Mouse (Mus musculus) C2C12 (cell line): ENCODE results near the gene Cdca4. TPM values are rescaled to one million over a fixed set of nuclear protein-coding genes. Genes with fewer than 3 reads are reported as not detected.

Experiments used
- H3K27me3 ChIP-seq: one replicate; pipeline ENCODE4 v1.6.1; 2011; ENCODE audit not compliant: control insufficient read depth, insufficient read depth, insufficient read length
- H3K36me3 ChIP-seq: one replicate; pipeline ENCODE4 v1.6.1; 2011; ENCODE audit not compliant: control insufficient read depth, insufficient read depth
- H3K4me3 ChIP-seq: one replicate; pipeline ENCODE4 v1.5.1; 2011; ENCODE audit warnings: mild to moderate bottlenecking, control low read depth; ENCODE audit not compliant: poor library complexity, insufficient read depth, severe bottlenecking
- H3K79me2 ChIP-seq: one replicate; pipeline ENCODE4 v1.6.1; 2011; ENCODE audit not compliant: control insufficient read depth, insufficient read depth
- H3K79me3 ChIP-seq: one replicate; pipeline ENCODE4 v1.6.1; 2011; ENCODE audit warnings: low read depth, control low read depth
- H3ac ChIP-seq: one replicate; pipeline ENCODE3; 2011; ENCODE audit warnings: low read depth; ENCODE audit not compliant: control insufficient read depth, insufficient read length
- CEBPB ChIP-seq: IDR thresholded peaks from one replicate; pipeline ENCODE4 v1.6.1; 2011; ENCODE audit warnings: low read depth, mild to moderate bottlenecking, control low read depth, moderate library complexity
- CTCF ChIP-seq: IDR thresholded peaks from one replicate; pipeline ENCODE4 v1.5.1; 2011; ENCODE audit not compliant: control insufficient read depth, insufficient read depth, insufficient read length
- FOSL1 ChIP-seq: IDR thresholded peaks from one replicate; pipeline ENCODE4 v1.8.0; 2011; ENCODE audit warnings: mild to moderate bottlenecking, low read length; ENCODE audit not compliant: poor library complexity, insufficient read depth, severe bottlenecking
- MAX ChIP-seq: IDR thresholded peaks from one replicate; pipeline ENCODE4 v1.6.1; 2011; ENCODE audit warnings: mild to moderate bottlenecking, control low read depth
- MYOD1 ChIP-seq: IDR thresholded peaks from one replicate; pipeline ENCODE4 v1.6.1; 2011; ENCODE audit warnings: low read depth; ENCODE audit not compliant: control insufficient read depth, insufficient read length
- MYOG ChIP-seq: IDR thresholded peaks from one replicate; pipeline ENCODE4 v1.6.1; 2011; ENCODE audit not compliant: control insufficient read depth, insufficient read length; ENCODE audit errors: extremely low read depth
- USF1 ChIP-seq: IDR thresholded peaks from one replicate; pipeline ENCODE4 v1.6.1; 2011; ENCODE audit warnings: low read depth, mild to moderate bottlenecking, control low read depth, moderate library complexity
- polyA plus RNA-seq: library from polyadenylated mRNA; unstranded; fragments of >200 nt; fragmentation: generic; extraction: Trizol; gene quantifications from one replicate; pipeline ENCODE4 v1.2.1, GENCODE M21; 2012; ENCODE audit warnings: missing spikeins

Gene Cdca4
- polyA plus RNA-seq, 1 experiment = 61.9 TPM

DNA sequence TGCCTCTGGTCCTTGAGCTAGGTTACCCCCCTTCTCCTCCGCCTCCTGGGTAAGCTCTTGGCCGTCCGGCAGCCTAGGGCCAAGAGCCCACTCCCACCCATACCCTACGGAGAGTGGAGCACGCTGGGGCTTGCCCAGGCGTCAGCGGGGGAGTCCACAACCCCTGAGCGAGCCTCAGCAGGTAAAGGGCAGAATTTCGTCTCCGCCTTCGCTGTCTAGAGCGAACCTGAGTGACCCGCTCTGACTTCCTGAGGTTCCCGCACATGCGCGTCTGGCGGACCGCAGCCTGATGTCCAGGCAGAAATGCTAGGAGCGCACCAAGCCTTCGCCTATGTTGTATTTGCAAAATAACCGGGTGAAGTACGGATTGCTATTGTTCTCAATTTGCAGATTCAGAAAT, 45.0 kb upstream of the Cdca4 start:
- H3K4me3 ChIP-seq = no peak overlapping the region
- H3K79me3 ChIP-seq = no peaks in the 10 kb centered on the region
- H3ac ChIP-seq = no peak overlapping the region
- H3K36me3 ChIP-seq = no peaks in the 10 kb centered on the region
- H3K79me2 ChIP-seq = no peaks in the 10 kb centered on the region
- H3K27me3 ChIP-seq = no peaks in the 10 kb centered on the region
- TF ChIP-seq MAX = no peak
- TF ChIP-seq MYOD1 = no peak
- no peak for TF ChIP-seq CEBPB
- no peak for TF ChIP-seq USF1
- TF ChIP-seq FOSL1 = no peak

GRCm38 (mm10) chr12:112873452-112874190, 44.4 kb upstream of the Cdca4 start:
- no peaks in the 10 kb centered on the region for H3K79me2 ChIP-seq
- no peaks in the 10 kb centered on the region for H3K36me3 ChIP-seq
- H3K27me3 ChIP-seq = no peaks in the 10 kb centered on the region
- TF ChIP-seq CTCF (peak; percentile 60), USF1 (no peak)
- H3K4me3 ChIP-seq = no peak overlapping the region
- H3K79me3 ChIP-seq = no peaks in the 10 kb centered on the region
- H3ac ChIP-seq = no peak overlapping the region

GRCm38 (mm10) chr12:112872991-112873390, 43.8 kb upstream of the Cdca4 start:
- no peak for TF ChIP-seq MYOD1
- no peak for TF ChIP-seq FOSL1
- no peak for TF ChIP-seq USF1
- no peak for TF ChIP-seq MAX
- no peak for TF ChIP-seq MYOG
- no peak for TF ChIP-seq CTCF
- no peak for TF ChIP-seq CEBPB
- Histone ChIP-seq H3K36me3 (no peaks in the 10 kb centered on the region), H3K27me3 (no peaks in the 10 kb centered on the region), H3K79me3 (no peaks in the 10 kb centered on the region), H3K4me3 (no peak overlapping the region), H3K79me2 (no peaks in the 10 kb centered on the region), H3ac (no peak overlapping the region)

DNA sequence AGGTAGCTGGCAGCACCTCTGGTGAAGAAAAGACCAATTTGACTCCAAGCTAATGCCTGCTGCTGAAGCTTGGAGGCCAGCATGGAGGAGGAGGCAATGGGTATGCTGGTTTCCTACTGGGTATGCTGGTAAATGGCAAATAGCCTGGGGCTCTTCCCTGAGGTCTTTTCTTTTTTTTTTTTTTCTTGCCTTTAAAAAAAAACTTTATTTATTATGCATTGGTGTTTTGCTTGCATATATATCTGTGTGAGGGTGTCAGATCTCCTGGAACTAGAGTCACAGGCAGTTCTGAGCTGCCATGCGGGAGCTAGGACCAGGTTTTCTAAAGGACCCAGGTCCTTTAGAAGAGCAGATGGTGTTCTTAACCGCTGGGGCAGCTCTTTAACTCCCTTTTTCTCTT, 42.0 kb upstream of the Cdca4 start:
- Histone ChIP-seq H3K27me3 (no peaks in the 10 kb centered on the region), H3K79me3 (no peaks in the 10 kb centered on the region), H3K4me3 (no peak overlapping the region), H3K79me2 (no peaks in the 10 kb centered on the region), H3K36me3 (no peaks in the 10 kb centered on the region), H3ac (no peak overlapping the region)
- TF ChIP-seq FOSL1 (no peak), CEBPB (no peak), USF1 (no peak), MYOD1 (no peak), MYOG (no peak), CTCF (no peak), MAX (no peak)

DNA sequence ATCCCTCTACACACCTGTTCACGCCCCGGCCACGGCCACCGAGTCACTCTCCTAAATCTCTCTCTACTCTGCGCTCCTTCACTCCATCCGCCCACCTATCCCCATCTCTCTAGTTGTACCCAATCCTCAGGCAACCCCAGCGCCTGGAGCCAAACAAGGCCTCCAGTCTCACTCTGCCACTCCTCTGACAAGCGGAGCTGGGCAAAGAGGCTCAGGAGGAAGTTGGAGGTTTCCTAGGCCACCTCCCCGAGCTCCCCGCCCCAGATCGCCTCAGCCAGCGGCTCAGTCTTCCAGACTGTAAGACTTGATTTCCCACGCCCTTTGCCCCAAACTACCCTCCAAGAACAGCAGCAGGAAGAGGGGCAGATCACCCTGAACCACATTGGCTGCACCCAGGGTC, 41.6 kb upstream of the Cdca4 start:
- Histone ChIP-seq H3K4me3 (no peak overlapping the region), H3K79me3 (no peaks in the 10 kb centered on the region), H3K27me3 (no peaks in the 10 kb centered on the region), H3K36me3 (no peaks in the 10 kb centered on the region), H3K79me2 (no peaks in the 10 kb centered on the region), H3ac (no peak overlapping the region)
- TF ChIP-seq MYOD1 = no peak
- no peak for TF ChIP-seq CTCF
- TF ChIP-seq FOSL1 = no peak
- TF ChIP-seq MYOG = no peak
- TF ChIP-seq MAX = no peak
- no peak for TF ChIP-seq CEBPB
- TF ChIP-seq USF1 = no peak

DNA sequence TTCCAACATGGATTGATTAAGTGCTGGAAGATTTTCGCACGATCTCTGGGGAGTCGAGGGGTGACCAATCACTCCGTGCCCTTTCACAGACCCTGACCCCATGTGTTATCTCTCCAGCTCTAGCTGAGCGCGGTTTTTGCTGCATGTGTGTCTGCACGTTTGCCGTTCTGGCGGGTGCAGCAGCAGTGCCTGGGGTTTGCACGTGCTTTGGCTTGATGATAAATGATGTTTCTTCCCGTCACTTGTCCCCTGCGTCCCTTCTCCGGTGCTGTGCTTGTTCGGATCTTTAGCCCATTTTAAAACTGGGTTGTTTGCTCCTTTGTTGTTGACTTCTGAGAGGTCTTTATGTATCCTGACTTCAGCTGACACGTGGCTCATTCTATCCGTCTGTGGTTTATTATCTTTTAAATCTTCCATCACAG, 40.6 kb upstream of the Cdca4 start:
- TF ChIP-seq FOSL1 (no peak), CTCF (no peak), MYOD1 (no peak), MAX (no peak), CEBPB (no peak), MYOG (no peak), USF1 (no peak)
- H3K79me3 ChIP-seq = no peaks in the 10 kb centered on the region
- H3K27me3 ChIP-seq = no peaks in the 10 kb centered on the region

More for the DNA sequence above, 40.6 kb upstream of the Cdca4 start:
- Histone ChIP-seq H3K79me2 (no peaks in the 10 kb centered on the region), H3ac (no peak overlapping the region), H3K4me3 (no peak overlapping the region), H3K36me3 (no peaks in the 10 kb centered on the region)
